Comparison of ENCODE assay signal across 8 mouse cellular contexts in genomic region chrX:85776544-85777087, GRCm38 (mm10). TPM values are rescaled to one million over a fixed set of nuclear protein-coding genes. Genes with fewer than 3 reads are reported as not detected.
A peak's percentile ranks its signal among the peaks of the same experiment; 100 is the strongest.
DNase-seq lines count a peak whose midpoint lies in the region; ATAC-seq lines count a peak whose summit lies in the region.

Gene Gk (minus strand): TSS chrX:85776819.

- no peaks in the 10 kb centered on the region for H3K36me3 ChIP-seq in hindbrain, embryonic 12.5 days

- peak within 1 kb of the TSS; percentile 64 for H3K9ac ChIP-seq in hindbrain, embryonic 12.5 days

- peak within 1 kb of the TSS; percentile 42 for H3K4me3 ChIP-seq in hindbrain, embryonic 12.5 days

- peak; percentile 97 for DNase-seq in NIH3T3 (ENCODE audit: low read depth)
- peak; percentile 98 to 99 for DNase-seq in cerebellum, postnatal 10 days
- DNase-seq in frontal cortex, postnatal 10 days (ENCODE audit: low spot score in 2 of 2) = peak; percentile 96 to 97
- DNase-seq in layer of hippocampus, postnatal 14 days (ENCODE audit: low spot score in 2 of 2) = peak; percentile 91 to 97
- peak; percentile 97 for DNase-seq in lung, postnatal 14 days
- peak; percentile 89 for DNase-seq in retina, adult 2 months (ENCODE audit: low read depth, low spot score)
- peak; percentile 97 to 98 for DNase-seq in thymus, postnatal 36 days

- H3K4me1 ChIP-seq in hindbrain, embryonic 12.5 days = no peaks in the 10 kb centered on the region

- H3K9me3 ChIP-seq in hindbrain, embryonic 12.5 days (replicated peaks) = no peaks in the 10 kb centered on the region

- WGBS in hindbrain, embryonic 12.5 days = 25% methylated on average over 29 of the region's 45 CpGs

- H3K4me2 ChIP-seq in hindbrain, embryonic 12.5 days (replicated peaks) = peak within 1 kb of the TSS; percentile 55

- peak; percentile 99 for ATAC-seq in hindbrain, embryonic 12.5 days (ENCODE audit: low FRiP score)

- no peaks in the 10 kb centered on the region for H3K27me3 ChIP-seq in hindbrain, embryonic 12.5 days

- peak within 1 kb of the TSS; percentile 86 for H3K27ac ChIP-seq in hindbrain, embryonic 12.5 days

RNA-seq across cellular contexts. Expression of gene Gk, which starts in this region (rescaled TPM):
- 6.9 and 7.1 TPM in 2 replicates for polyA plus RNA-seq in hindbrain, embryonic 12.5 days (2016; fragmentation: Nextera tagmentation; extraction: Ambion mirVana)
- 10 to 100 TPM; 25.6 to 32.5 TPM for total RNA-seq in layer of hippocampus, postnatal 14 days (2021)

Comparison
In these comparisons a context has a peak if more than half of its experiments do, and no peak if none do; other contexts are left out.
1. Peak in every context shown above with its lines: DNase-seq, ATAC-seq, H3K4me3 ChIP-seq and H3K27ac ChIP-seq.